Mouse (Mus musculus) T-helper 1 cell (primary cell): ENCODE data around the gene Tia1.

Experiments used
- in situ Hi-C: fragments of 300-600 bp; cut with MboI, MseI; formaldehyde crosslinking; loops from one replicate; pipeline ENCODE4 v1.15.1; 2025; ENCODE audit warnings: high pct_unique_total_duplicates

Tia1 gene

GRCm38 (mm10) chr6:86479311-86479710, 75.3 kb downstream of the Tia1 start:
- in situ Hi-C loops = loop anchor here (5.0 kb wide), 1 partner anchor 33 kb away; no protein-coding TSS in a partner anchor

- in situ Hi-C loops = loop anchor here (5.0 kb wide), 1 partner anchor 32 kb away; no protein-coding TSS in a partner anchor
These were observed 75.8 kb downstream of the Tia1 start for GRCm38 (mm10) chr6:86479816-86480188.

- in situ Hi-C loops = no loop called here
These were observed 76.3 kb downstream of the Tia1 start for GRCm38 (mm10) chr6:86480189-86480831.

- in situ Hi-C loops = no loop called here
These were observed 77.9 kb downstream of the Tia1 start for GRCm38 (mm10) chr6:86481871-86482270.
